Mouse (Mus musculus) Patski (cell line): ENCODE results near the gene Tent5d. TPM values are rescaled to one million over a fixed set of nuclear protein-coding genes. Genes with fewer than 3 reads are reported as not detected.

ENCODE experiments used
- ATAC-seq: fragments of 100-300 bp; one replicate; pipeline ENCODE4 v1.8.0; 2021
- CTCF ChIA-PET: fragments of 350-600 bp; sonication (Branson Sonifier 250); formaldehyde crosslinking; loops from one replicate; lab custom pipeline; 2022; ENCODE audit warnings: inconsistent platforms; lab: Charles Lee
- POLR2A ChIA-PET: fragments of 350-600 bp; sonication (Branson Sonifier 250); formaldehyde crosslinking; loops from one replicate; lab custom pipeline; 2022; ENCODE audit warnings: antibody characterized with exemption, inconsistent platforms; lab: Charles Lee
- DNase-seq: peaks from one replicate; pipeline ENCODE4 v3.0.0-alpha.2; 2011; ENCODE audit warnings: low read depth, low spot score
- H3K27me3 ChIP-seq: fragments of 371-371 bp; one replicate; pipeline ENCODE4 v1.5.1; 2021
- CTCF ChIP-seq: fragments of 100-300 bp; IDR thresholded peaks from one replicate; pipeline ENCODE4 v1.5.1; 2021
- in situ Hi-C: fragments of 300-500 bp; cut with MboI; formaldehyde crosslinking; loops from 3 replicates; pipeline ENCODE4 v1.11.1; 2018; ENCODE audit warnings: low pct_unique_long_range_greater_than_20kb, mixed read lengths
- polyA plus RNA-seq: library from polyadenylated mRNA; unstranded; gene quantifications from one replicate; pipeline ENCODE4 v1.2.3, GENCODE M21; 2021

Tent5d gene
- polyA plus RNA-seq: not detected

DNA sequence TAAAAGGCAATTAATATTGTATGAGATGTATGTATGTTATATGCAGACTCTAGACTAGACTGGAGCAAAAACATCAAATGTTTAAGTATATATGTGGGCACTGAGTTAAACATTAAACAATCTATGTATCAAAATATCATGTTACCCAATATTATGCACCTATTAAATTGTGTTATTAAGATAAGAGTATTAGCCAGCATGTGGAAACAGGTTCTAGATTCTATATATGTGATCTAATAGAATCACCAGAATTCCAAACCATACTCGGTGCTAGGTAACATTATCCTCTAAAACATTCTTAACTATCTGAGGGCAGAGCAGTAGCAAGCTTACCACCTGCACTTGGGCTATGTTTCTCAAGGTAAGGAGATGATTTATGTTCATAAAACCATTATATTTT, at the start of gene Tent5d:
Tent5d (plus strand) TSS at position 301 of the 400 bp plus-strand sequence.
- ATAC-seq: no peak
- H3K27me3 ChIP-seq: peaks cover 34% of the 10 kb centered on the region
- ChIA-PET CTCF (interaction anchor here (1.6 kb wide), 1 partner anchor 23 kb away, joined by 3 read pairs; no protein-coding TSS in a partner anchor), POLR2A (no interaction called here)
- TF ChIP-seq CTCF: no peak
- DNase-seq: no peak
- in situ Hi-C loops: no loop called here

GRCm38 (mm10) chrX:107767896-107768295, 24.5 kb upstream of the Tent5d start:
- ATAC-seq: peak; percentile 78
- ChIA-PET CTCF (interaction anchor here (1.1 kb wide), 1 partner anchor 41 kb away, joined by 3 read pairs; no protein-coding TSS in a partner anchor), POLR2A (no interaction called here)
- H3K27me3 ChIP-seq: peaks cover 22% of the 10 kb centered on the region
- no peak for DNase-seq
- peak; percentile 41 for TF ChIP-seq CTCF
- in situ Hi-C loops: no loop called here

GRCm38 (mm10) chrX:107790136-107790535, 2.3 kb upstream of the Tent5d start:
- ATAC-seq (no peak), DNase-seq (no peak)
- ChIA-PET CTCF (no interaction called here), POLR2A (no interaction called here)
- peaks cover 45% of the 10 kb centered on the region for H3K27me3 ChIP-seq
- in situ Hi-C loops: no loop called here
- TF ChIP-seq CTCF: no peak

DNA sequence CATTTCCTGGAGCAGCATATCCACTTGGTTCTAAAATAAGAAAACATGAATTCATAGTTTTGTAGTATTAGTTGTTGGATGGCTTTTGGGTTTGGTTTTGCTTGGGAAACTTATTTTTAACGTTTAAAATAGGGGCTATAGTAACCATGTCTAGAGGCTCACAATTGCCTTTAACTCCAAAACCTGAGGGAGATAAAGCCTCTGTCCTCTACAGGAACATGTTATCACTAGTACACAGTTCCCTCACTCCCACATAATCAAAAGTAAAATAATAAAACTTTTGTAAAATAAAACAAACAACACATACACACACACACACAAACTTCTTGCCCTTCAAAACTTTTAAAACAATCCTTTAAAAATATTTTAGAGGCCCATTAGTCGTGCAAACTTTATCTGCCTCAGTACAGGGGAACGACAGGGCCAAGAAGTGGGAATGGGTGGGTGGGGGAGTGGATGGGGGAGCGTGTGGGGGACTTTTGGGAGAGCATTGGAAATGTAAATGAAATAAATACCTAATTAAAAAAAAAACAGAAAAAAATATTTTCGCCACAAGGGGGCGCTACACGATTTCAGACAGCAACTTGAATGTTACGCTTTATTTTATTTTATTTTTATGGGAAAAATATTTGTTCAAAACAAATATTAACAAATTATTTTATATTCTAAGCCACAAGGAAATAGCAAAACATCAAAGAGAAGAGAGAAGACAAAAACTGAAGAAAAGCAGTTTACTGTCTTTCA, 1.5 kb upstream of the Tent5d start:
- ChIA-PET POLR2A (no interaction called here), CTCF (no interaction called here)
- in situ Hi-C loops: no loop called here
- DNase-seq: no peak
- H3K27me3 ChIP-seq: peaks cover 38% of the 10 kb centered on the region
- peak; percentile 34 for TF ChIP-seq CTCF
- no peak for ATAC-seq

DNA sequence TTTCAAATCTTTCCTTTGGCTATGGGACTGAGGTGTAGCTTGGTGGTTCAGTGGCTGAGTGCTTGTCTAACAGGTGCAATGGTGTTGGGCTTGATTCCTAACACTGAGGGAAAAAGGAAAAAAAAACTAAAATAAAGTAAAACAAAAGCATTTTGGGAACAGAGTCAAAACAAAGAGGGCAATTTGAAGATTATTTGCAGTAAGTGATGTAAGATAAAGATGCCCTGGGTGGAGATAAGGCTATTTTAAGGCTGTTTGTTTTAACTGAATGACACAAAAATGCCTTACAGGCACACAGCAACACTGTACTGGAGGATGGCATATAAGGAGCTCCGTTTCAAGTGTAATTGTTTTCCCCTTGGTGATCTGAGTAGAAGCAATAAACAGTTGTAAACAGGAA, 3.4 kb downstream of the Tent5d start:
- in situ Hi-C loops: no loop called here
- TF ChIP-seq CTCF: no peak

GRCm38 (mm10) chrX:107796919-107797318, 4.5 kb downstream of the Tent5d start:
- TF ChIP-seq CTCF: no peak
- no peak for ATAC-seq
- H3K27me3 ChIP-seq: peaks cover 31% of the 10 kb centered on the region
- ChIA-PET CTCF (interaction anchor here (1.5 kb wide), 1 partner anchor 25 kb away, joined by 3 read pairs; no protein-coding TSS in a partner anchor), POLR2A (no interaction called here)
- in situ Hi-C loops: no loop called here
- no peak for DNase-seq

More for the DNA sequence above, 3.4 kb downstream of the Tent5d start:
- DNase-seq: no peak
- POLR2A ChIA-PET: no interaction called here
- CTCF ChIA-PET: no interaction called here
- H3K27me3 ChIP-seq: peaks cover 25% of the 10 kb centered on the region
- ATAC-seq: no peak

DNA sequence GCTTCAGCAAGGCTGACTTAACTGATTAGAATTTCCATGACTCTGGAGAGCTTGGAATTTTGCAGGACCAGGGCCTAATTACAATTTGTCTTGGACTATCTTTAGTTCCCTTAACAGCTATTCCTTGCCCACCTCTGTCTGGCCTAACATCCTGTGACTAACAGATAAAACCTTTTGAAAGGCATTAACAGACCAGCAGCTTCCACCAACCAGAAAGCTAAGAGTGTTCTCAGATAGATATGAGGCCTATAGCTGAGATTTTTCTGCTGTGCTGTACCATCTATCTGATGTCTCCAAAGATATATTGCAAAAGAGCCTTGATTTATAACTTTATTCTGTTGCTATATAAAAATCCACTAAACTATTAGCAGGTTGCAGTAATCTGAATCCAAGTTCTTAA, 19.7 kb downstream of the Tent5d start:
- ATAC-seq (no peak), DNase-seq (no peak)
- H3K27me3 ChIP-seq: peaks cover 41% of the 10 kb centered on the region
- POLR2A ChIA-PET: no interaction called here
- CTCF ChIA-PET: no interaction called here
- in situ Hi-C loops: loop anchor here (25.0 kb wide), 2 partner anchors 1025 to 1275 kb away; partner anchors contain the start of genes Brwd3 and Sh3bgrl
- no peak for TF ChIP-seq CTCF

DNA sequence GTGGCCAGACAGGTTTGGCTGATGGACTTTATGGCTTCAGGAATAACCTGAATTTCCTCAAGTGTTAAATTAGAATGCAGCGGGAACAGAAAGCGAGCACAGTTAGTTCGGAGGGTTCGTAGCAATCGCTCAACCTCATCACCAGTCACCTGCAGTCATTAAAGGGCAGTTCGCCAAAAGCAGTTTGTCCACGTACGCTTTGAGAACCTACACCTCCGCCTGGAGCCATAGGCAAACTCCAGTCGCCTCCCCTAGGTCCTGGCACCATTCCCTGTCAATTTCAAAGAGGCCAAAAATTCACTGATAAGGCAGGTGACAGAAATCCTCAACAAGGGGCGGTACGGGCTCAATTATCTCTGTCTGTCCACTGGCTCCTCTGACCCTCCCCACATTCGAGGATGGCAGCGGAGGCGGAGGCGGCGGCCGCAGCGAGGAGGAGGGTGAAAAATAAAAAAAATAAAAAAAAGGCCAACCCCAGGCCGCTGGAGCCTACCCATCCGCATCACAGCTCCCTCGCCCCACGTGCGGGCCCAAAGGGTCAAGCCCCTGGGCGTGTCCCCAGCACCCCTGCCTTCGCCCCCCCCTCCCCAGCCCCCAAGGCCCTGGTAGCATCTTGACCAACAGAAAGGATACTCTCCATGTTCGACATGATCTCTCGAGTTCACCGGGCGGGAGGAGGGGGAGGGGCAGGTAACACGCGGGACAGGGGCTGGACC, 23.3 kb downstream of the Tent5d start:
- ChIA-PET CTCF (interaction anchor here (1.0 to 2.0 kb wide), 5 partner anchors 10 to 725 kb away, joined by 3 to 9 read pairs (median 3); partner anchors contain the start of gene Tent5d), POLR2A (interaction anchor here (1.2 kb wide), 1 partner anchor 11 kb away, joined by 3 read pairs; no protein-coding TSS in a partner anchor)
- ATAC-seq: peak; percentile 49
- in situ Hi-C loops: loop anchor here (25.0 kb wide), 2 partner anchors 1022 to 1272 kb away; partner anchors contain the start of genes Brwd3 and Sh3bgrl
- no peak for TF ChIP-seq CTCF
- H3K27me3 ChIP-seq: peaks cover 59% of the 10 kb centered on the region
- no peak for DNase-seq

GRCm38 (mm10) chrX:107816218-107816554, 23.8 kb downstream of the Tent5d start, which contains the start of gene 2610002M06Rik:
Gene 2610002M06Rik (minus strand): TSS chrX:107816334.
- ChIA-PET POLR2A (interaction anchor here (1.2 kb wide), 1 partner anchor 12 kb away, joined by 3 read pairs; no protein-coding TSS in a partner anchor), CTCF (interaction anchor here (1.0 to 1.6 kb wide), 2 partner anchors 10 to 724 kb away, joined by 3 to 4 read pairs; no protein-coding TSS in a partner anchor)
- ATAC-seq: peak; percentile 99
- peak; percentile 71 for TF ChIP-seq CTCF
- DNase-seq: peak; percentile 31
- peaks cover 58% of the 10 kb centered on the region for H3K27me3 ChIP-seq
- in situ Hi-C loops: loop anchor here (25.0 kb wide), 2 partner anchors 1021 to 1271 kb away; partner anchors contain the start of genes Brwd3 and Sh3bgrl

DNA sequence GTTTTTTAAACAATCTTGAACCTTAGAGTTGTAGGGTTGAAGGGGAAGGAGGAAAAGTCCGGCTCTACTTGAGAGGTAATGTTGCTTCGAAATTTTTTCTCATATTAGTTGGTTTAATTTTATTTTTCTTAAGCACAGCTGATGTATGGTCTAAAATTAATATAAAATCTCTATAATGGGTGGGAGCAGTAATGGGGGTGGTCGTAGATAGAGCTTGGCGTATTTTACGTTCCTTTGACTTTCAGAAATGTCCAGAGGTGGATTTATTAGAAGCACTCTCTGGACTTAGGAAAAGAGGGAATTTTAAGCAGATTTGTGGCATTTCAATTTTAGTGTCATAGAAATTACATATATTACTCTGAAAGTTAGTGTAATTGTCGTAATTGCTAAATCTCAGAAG, 24.3 kb downstream of the Tent5d start:
- no peak for TF ChIP-seq CTCF
- ChIA-PET POLR2A (no interaction called here), CTCF (interaction anchor here (1.0 to 1.6 kb wide), 2 partner anchors 9 to 724 kb away, joined by 3 to 4 read pairs; no protein-coding TSS in a partner anchor)
- DNase-seq (no peak), ATAC-seq (no peak)
- peaks cover 58% of the 10 kb centered on the region for H3K27me3 ChIP-seq
- in situ Hi-C loops: loop anchor here (25.0 kb wide), 2 partner anchors 1021 to 1271 kb away; partner anchors contain the start of genes Brwd3 and Sh3bgrl
